Mouse (Mus musculus): ENCODE data around the gene Hmgb1.

Gene Hmgb1

GRCm38 (mm10) chr5:149185806-149186205, 1.5 kb upstream of the Hmgb1 start:
- no peak for DNase-seq (ENCODE audit: low read depth, low spot score)

DNA sequence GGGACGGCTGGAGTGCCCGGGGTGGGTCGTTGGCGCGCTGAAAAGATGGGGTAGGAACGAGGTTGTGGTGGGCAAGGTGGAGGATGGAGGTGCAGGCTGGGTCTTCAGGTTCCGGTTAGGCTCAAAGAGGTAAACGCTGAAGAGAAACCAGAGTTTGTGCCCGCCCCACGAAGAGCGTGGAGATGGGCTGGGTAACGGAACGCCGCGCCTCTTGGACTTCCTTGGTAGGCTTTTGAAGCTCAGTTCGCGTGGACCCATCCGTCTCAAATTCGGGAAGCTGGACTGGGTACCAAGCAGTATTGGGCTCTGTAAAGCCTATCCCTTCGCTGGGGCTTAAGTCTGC, 526 bp upstream of the Hmgb1 start:
- DNase-seq (ENCODE audit: low read depth, low spot score), result no peak

GRCm38 (mm10) chr5:149183721-149184103, 577 bp downstream of the Hmgb1 start:
- no peak for DNase-seq (ENCODE audit: low read depth, low spot score)

DNA sequence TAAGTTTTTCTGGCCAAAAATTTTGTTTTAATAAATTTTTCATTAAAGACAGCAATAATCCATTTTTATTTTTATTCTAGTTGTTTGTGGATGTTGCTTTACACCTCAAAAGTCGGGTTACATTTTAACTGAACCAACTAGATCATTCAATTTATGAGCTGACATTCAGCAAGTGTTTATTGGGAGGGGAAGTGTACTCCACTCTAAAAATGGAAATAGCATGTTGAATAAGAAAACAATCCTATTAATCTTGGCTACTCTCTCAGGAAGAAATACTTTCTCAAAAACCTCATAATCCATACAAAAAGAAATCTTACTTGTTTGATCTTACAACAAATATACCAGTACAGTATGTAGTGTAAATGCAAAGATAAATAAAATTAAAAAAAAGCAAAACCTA, 1.2 kb downstream of the Hmgb1 start:
- no peak for DNase-seq (ENCODE audit: low read depth, low spot score)

GRCm38 (mm10) chr5:149182186-149182870, 2.0 kb downstream of the Hmgb1 start:
- no peak for DNase-seq (ENCODE audit: low read depth, low spot score)

- DNase-seq (ENCODE audit: low read depth, low spot score), result no peak
Measured at GRCm38 (mm10) chr5:149179826-149180225, 4.5 kb downstream of the Hmgb1 start.

GRCm38 (mm10) chr5:149178095-149178494, 6.2 kb downstream of the Hmgb1 start:
- DNase-seq (ENCODE audit: low read depth, low spot score), result no peak

GRCm38 (mm10) chr5:149175736-149176135, 8.6 kb downstream of the Hmgb1 start:
- no peak for DNase-seq (ENCODE audit: low read depth, low spot score)

- no peak for DNase-seq (ENCODE audit: low read depth, low spot score)
Measured at GRCm38 (mm10) chr5:149174527-149174926, 9.8 kb downstream of the Hmgb1 start.

DNA sequence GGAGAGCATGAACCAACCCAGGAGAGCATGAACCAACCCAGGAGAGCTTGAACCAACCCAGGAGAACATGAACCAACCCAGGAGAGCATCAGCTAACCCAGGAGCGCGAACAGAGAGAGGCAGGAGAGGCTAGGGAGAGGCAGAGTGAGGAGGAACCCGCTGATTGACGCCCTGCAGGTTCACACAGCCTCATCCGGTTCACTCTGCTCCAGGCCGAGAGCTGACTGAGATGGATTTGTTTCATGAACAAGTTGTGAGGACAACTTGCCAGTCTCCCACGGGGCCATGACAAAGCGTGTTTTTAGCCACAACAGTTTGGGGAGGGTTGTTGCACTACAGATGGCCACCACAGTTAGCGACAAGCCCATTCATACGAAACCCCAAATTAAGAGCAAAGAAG, 12.0 kb downstream of the Hmgb1 start:
- no peak for DNase-seq (ENCODE audit: low read depth, low spot score)

DNA sequence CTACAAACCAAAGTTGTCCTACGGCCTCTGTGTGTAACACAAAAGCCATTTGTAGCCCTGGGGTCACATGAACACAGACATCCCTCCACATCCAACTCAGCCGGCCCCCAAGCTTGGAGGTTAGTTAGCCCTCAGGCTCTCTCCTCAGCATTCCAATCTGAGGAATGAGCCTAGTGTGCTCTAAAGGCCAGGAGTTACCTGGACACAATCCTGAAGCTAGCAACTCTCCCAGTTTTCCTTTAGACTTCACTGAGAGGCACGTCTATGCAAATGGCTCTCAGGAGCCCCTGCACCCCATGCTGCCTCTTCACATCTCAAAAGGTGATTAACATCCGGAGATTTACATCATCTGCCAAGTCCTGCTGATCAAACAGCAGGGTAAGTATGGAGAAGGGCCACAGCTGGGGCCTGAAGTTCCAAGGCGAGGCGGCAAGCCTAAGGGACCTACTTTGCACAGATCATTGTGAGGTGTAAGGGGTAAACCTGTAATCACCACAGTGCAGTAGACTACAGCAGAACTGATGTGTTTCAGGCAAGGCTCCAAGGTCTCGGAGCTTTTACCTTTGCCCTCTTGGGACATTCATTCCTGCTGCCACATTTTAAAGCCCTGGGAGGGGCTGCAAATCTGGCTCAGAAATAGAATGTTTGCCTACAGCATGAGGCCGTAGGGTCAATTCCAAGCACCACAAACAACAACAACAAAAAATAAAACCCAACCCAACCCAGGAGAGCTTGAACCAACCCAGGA, 13.3 kb downstream of the Hmgb1 start:
- DNase-seq (ENCODE audit: low read depth, low spot score), result no peak

GRCm38 (mm10) chr5:149168816-149169215, 15.5 kb downstream of the Hmgb1 start:
- no peak for DNase-seq (ENCODE audit: low read depth, low spot score)

DNA sequence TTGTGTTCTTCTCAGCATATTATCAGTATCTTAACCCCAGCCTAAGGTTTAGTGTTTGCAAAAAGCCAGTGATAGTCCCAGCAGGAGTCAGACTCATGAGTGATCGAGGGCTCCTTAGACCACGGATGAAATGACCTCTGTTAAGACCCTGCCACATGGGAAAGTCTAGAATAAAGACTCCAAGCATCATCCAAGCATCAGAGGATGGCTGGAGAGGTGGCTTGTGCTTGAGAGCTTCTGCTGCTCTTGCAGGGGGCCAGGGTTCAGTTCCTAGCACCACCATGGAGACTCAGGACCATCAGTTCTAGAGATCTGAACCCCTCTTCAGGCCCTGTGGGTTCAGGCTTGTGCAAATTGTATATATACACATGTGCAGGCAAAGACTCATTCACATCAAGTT, 16.2 kb downstream of the Hmgb1 start:
- no peak for DNase-seq (ENCODE audit: low read depth, low spot score)

DNA sequence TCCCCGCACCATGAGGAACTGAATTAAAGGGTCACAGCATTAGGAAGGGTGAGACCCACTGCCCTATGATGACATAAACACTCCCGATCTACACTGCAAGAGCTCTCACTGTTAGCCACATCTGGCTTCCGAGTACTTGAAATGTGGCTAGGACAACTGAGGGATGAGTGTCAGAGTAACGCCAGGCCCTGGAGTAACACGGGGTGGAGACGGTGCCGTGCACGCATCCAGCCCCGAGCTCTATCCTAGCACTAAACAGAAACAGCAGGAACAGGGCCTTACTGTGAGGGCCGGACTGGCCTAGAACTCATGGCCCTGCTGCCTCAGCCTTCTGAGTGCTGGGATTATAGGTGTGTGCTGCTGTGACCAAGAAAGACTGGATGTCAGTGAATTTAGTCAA, 18.3 kb downstream of the Hmgb1 start:
- no peak for DNase-seq (ENCODE audit: low read depth, low spot score)

DNA sequence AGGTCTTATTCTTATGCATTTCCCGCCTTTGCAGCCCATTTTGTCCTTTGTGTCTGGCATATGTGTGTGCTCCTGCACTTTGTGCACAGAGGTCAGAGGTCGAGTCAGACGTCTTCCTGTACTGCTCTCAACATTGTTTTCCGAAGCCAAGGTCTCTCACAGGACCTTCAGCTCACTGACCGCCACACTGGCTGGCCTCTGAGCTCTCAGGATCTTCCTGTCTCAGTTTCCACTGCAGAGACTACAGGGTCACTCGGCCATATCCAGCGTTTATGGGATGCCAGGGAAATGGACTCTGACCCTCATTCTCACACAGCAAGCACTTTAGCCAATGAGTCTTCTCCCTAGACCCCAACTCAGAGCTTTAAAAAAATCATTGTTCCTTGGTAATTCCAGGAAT, 19.4 kb downstream of the Hmgb1 start:
- no peak for DNase-seq (ENCODE audit: low read depth, low spot score)

DNA sequence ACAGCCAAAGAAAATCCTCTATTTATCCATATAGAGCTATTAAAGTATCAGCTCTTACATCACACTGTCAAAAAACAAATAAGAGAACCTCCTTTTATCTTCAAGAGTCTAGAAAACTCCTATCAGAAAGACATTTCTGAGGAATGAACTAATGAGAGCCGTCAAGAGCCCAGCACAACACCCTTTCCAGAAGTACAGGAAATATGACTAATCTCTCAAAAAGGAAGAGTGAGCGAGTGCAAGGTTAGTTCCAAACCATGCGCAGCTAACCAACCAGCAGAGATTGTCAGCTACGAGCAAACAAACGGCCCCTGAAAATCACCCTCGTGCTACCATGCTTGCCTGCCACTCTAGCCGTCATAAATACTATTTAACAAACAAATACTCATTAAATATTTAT, 21.4 kb downstream of the Hmgb1 start:
- DNase-seq (ENCODE audit: low read depth, low spot score), result no peak

GRCm38 (mm10) chr5:149160469-149160868, 23.8 kb downstream of the Hmgb1 start:
- no peak for DNase-seq (ENCODE audit: low read depth, low spot score)

DNA sequence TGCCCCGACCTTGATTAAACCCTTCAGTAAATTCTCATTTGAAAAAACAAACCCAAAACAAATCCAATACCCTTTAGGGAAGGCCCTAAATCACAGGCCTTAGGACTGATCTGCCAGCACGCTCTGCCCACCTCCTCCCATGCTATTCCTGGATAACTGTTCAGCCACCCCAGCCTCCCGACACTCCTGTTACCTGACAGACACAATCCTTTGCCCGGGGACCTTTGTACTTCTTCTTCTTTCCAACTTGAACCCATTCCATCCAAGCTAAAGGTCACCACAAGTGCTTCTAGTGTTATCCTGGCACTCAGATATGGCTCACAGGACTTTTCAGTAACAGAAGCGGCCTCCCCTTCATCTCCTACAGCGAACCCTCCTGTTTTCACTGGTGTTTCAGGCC, 25.3 kb downstream of the Hmgb1 start:
- no peak for DNase-seq (ENCODE audit: low read depth, low spot score)

DNA sequence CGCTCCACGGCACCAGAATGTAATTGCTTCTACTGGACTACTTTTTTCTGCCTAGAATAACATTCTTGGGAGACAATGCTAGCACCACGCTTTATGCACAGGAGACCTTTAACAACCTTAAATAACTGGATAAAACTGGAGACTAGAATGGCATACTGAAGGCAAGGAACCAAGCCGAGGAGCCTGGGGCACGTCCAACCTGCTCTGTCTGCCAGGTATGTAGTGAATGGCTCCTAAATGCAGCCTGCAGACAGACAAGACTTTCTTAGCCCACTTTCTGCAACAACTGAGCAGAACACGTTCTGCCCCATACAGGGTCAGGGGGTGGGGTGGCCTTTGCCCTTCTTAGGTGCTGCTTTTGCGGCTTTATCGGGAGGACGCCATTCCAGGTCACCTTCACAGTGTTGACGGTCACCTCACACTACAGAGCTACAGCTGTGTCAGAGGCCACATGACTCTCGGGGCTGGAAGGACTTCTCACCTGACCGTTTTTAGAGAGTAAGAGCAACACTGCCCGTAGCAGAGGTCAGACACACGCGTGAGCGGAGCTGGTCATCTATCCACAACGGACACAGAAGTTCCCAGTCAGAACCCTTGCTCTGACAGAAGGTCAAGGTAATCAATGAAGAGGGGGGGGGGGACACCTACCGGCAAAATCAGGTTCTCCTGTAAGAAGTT, 27.3 kb downstream of the Hmgb1 start:
- DNase-seq (ENCODE audit: low read depth, low spot score), result no peak

DNA sequence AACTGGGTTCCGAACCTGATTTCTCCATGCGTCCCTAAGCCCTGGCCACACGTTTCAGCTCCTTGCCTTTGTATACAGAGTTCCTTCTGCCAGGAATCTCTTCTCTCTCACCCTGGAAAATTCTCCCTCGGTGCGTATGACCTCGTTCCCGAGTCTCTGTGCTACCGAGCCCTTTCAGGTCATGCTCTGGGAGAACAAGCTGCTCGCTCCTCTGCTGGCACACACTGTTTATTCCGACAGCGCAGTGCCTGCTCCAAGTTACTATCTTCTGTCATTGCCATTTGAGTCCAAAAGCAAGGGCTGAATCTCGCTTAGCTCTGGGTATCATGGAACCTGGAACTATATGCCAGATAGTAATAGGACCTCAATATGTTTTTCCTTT, 31.5 kb downstream of the Hmgb1 start:
- DNase-seq (ENCODE audit: low read depth, low spot score), result no peak

DNA sequence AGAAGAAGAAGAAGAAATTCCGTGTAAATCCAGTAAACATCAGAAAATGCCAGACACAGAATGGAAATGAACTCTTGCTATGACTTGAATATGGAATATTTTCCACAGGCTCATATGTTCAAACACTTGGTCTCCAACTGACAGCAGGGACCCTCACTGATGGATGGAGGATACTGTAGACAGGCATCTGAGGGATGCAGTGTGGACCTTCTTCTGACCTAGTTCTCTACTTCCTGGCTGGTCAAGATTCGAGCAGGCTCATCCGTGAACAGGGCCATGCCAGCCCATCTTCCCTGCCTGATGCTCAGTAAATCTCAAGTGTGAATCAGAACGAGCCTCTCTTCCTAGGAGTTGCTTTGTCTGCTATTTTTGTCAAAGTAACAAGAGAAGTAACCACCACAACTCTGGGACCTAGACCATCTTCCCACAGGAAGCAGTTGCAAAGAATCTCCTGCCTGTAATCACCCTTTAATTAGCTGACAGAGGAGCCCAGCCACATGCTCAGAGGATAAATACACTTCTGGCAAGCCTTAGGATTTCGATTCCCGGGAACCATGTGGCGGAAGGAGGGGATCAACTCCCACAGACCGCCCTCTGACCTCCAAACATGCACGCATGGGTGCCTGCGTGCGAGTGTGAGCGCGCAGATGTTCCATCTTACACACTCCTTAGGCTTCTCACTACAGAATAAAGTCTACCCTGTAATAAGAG, 32.1 kb downstream of the Hmgb1 start:
- DNase-seq (ENCODE audit: low read depth, low spot score), result no peak

DNA sequence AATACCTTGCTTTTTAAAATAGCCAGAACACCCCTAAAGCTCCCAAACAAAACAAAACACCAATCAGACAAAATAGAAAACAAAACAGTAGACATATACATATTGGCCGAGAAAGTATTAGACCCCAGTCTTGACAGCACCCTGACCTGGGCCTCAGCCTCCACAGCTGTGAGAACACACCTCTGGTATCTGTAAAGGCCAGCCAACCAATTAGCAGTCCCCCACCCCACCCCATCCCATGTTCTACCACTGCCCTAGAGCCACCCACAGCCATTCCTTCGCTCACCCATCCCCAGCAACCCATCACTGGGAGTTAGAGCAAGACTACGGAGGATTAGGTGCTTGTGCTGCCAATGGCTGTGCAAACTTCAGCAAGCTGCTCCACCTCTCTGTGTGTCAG, 33.4 kb downstream of the Hmgb1 start:
- no peak for DNase-seq (ENCODE audit: low read depth, low spot score)
